Mouse (Mus musculus) 416B (cell line): ENCODE measurements around the gene Ftl1-ps1.

Experiments
- DNase-seq: peaks from one replicate; pipeline ENCODE4 v3.0.0; 2011; ENCODE audit warnings: low read depth

Ftl1-ps1 gene

DNA sequence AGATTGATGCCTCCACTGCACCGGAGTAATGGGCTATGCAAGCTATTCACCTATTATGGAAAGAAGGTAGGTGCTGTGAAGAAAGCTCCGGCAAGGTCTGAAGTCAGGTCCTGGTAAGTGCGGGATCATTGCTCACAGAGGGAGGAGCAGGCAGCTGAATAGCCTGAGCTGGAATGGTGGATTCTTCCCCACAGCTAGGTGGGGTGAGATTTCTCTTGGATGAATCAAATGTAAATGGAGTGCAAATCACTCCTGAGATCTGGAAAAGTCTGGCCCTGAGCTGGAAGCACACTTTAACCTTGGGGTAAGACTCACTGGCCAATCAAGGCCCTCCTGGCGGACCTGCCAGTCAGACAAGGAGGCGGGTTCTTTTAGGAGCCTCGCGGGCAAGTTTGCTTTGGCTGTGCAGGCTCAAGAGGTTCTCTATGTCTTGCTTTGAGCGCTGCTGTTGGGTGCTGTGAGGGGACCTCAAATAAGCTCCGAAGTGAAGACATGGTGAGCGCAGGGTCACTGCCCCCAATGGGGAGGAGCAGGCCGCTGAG, at the start of gene Ftl1-ps1:
TSS of gene Ftl1-ps1 (plus strand) at position 397 of the 542 bp plus-strand sequence.
- DNase-seq, result no peak

DNA sequence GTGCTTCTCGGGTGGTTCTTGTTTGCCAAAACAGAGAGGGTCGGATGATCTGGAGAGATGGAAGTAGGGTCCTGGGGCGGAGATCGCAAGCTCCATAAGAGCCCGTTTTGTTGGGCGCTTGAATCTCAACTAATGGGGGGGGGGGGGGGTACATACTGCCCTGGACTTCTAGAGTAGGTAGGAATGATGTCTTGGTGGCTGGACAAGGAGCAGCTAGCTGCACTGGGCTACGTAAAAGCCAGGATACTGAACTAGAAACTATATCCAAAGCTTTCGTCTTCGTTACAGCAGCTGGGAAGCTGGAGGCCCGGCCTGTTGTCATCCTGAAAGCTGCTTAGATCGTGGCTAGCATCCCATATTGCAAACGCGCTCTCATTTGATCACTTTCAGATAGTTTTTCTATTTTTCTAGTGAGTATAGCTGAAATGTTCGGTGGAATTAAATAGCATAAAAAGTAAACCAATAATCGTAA, 49.0 kb upstream of the Ftl1-ps1 start:
- no peak for DNase-seq

DNA sequence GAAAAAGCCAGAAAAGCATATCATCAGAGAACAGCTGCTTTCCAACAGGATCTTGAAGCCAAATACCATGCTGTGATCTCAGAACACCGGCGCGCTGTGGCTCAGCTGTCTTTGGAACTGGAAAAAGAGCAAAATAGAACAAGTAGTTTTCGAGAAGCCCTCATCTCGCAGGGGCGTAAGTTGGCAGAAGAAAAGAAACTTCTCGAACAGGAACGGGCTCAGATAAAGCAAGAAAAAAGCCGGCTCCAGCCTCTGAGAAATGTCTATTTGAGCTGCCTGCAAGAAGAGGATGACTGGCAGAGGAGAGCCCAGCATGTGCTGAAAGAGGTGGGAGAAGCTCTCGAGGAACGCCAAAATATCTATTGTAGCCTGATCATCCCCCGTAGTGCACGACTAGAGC, 43.0 kb upstream of the Ftl1-ps1 start:
- no peak for DNase-seq

DNA sequence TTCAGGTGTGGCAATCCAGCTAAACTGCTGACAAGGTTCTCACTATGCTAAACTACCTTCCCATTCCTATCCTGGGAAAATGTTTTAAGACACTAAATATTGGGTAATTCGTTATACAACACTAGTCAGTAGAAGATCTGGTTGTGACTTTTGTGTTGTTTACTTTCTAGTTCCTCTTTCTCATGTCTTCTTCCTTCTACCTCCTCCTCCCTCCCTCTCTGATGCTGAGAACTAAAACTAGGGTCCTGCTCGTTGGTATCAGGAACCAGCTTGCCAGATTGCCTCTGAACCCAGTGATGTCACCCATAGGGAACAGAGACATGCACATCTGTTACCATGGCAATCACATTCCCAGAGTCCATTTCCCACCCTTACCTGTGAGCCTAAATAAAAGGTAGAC, 37.3 kb upstream of the Ftl1-ps1 start:
- no peak for DNase-seq

DNA sequence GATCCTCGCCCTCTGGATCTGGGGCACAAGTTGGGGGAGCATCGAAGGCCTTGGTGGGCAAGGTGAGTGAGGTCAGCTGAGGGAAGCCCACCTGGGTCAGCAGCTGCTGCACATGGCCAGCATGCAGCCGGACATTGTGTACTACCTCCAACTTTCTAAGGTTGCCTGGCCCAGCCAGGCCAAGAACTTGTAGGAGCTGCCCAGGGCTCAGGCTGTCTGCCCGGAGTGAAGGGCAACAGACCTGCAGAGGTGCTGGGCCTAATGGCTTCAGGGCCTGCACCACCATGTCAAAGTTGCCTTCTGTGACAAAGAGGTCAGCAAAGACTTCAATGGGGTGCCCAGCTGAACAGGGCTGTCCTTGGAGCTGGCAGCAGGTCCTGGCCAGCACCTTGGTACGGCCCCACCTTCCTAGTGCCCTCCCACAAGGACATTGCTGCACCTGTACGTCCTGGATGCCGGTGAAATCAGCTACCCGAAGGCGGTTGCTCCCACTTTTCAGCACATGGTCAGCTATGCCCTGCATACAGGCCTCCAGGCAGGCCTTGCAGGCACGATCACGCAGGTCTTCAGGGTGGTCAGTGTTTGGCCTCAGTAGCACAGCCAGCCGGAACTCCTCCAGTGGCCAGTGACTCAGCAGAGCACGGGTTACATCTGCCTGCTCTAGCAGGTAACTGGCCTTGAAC, 36.2 kb upstream of the Ftl1-ps1 start:
- DNase-seq, result peak; percentile 78

DNA sequence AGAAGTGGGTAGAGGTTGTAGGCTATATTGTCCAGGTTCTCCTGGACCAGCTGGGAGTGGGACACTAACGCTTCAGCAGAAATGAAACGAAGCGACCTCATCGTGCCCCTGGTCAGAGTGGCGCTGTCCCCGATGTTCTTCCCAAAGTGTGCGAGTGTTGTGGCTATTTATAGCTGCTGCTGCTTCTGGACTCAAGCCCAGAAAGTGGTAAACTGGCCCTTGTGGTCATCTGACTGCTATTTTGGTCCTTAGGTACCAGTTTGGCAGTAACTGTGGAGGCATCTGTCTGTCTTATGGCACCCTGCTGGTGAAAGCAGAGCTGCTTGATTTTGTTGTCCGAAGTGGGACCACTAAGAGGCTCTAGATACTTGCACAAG, 35.6 kb upstream of the Ftl1-ps1 start, which contains the start of gene Lrrc14b:
TSS of gene Lrrc14b (minus strand) at position 147 of the 377 bp plus-strand sequence.
- peak; percentile 85 for DNase-seq

DNA sequence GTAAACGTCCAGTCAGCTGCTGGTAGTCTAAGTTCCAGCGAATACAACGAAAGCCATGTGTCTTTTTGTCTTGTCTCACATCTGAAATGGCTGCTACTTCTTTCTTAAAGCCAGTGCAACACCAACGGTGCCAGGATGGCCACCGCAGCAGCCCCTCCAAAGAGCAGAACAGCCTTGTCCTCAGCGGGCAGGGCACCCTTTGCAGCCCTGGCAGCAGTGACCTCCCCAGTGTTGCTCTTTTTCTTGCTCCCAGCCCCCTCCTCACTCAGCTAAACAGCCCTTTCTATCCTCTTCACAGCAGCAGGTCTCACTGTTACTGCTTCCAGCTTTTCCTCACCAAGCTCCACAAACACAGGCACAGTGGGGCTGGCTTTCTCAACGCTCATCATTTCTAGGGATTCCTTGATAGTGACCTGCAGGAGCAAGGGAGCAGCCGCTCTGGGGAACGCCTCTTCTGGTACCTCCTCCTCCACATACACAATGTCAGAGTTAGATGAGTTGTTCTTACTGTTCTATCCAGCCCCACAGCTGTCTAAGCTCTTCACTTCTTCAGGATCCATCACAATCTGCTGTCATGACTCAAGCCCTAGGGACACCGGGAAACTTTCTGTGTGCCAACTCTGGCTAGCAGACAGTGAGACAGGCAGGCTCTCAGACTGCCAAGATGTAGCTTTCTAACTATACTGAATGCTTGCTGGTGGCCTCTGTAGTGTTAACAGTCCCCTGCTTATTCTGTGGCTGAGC, 17.8 kb upstream of the Ftl1-ps1 start:
- DNase-seq, result no peak

DNA sequence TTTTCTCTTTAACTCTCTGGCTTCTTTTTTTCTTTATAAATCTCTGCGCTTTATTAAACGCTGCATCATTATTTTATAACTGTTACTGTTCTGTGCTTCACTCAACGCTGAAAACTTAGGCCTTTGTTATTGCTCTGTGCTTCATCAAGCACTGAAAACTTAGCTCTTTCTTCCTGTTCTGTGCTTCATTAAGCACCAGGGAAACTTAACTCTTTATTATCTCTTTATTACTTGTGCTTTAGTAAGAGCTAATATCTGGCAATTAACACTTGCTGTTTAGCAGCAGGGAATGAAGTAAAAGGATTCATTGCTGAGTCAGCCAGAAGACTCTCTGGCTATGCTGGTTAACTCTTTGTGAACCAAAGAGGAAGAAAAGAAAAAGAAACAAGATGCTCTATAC, 17.2 kb upstream of the Ftl1-ps1 start:
- DNase-seq, result no peak

DNA sequence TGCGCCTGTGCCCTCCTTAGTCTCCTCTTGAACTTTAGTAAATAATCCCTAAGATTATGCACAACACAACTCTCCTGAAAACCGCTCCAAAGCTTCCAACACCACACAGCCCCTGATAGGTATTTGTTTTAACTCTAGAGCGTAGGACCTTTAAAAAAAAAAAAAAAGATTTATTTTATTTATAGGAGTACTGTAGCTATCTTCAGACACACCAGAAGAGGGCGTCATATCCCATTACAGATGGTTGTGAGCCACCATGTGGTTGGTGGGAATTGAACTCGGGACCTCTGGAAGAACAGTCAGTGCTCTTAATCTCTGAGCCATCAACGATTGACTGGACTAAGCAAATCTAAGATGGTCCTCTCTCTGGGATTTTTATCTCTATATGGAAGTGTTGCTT, 9.8 kb upstream of the Ftl1-ps1 start:
- DNase-seq, result no peak

DNA sequence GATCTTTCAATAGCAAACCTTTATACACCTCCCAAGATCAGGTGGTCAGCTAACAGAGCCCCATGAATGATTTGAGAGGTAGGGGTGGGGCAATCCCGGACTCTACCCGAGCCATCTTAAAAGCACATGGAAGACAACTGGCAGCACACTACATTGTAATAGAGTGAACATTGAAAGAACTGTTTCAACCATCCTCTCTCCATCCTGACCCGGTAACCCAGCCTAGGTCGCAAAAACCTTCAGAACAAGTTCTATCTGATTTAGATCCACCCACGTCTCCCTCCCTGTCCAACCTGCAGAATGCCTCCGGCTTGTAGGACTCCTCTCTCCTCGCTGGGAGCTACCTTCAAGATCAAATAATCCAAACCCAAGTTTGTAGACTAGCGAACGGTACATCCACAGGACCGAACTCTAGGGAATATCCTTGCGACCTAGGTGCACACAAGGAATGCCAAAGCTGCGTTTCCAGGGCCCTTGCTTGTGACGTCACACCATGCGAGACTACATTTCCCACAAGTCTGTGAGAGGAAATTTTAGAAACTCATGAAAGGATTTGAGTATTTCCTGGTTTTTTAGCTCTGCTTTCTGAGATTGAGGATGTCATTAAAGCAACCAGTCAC, 9.0 kb upstream of the Ftl1-ps1 start, which contains the start of gene Zfp72:
TSS of gene Zfp72 (minus strand) at position 466 of the 620 bp plus-strand sequence.
- DNase-seq, result peak; percentile 85

DNA sequence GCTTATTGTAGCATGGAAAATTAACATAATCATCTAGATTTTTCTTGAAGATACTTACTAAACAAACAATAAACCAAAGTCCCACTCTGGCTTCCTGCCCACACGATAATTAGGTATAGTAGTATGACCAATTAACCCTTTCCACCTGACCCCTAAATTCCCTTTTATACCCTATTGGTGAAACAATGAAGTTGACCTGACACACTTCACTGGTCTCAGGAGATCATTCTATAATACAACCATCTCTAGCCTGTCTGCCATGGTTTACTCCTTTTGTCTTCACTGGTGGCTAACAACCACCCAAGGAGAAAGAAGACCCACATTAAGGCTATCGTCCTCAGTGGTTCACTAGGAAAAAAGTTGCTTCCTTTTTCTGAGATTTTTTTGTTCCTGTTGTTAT, 8.3 kb upstream of the Ftl1-ps1 start:
- DNase-seq, result no peak

DNA sequence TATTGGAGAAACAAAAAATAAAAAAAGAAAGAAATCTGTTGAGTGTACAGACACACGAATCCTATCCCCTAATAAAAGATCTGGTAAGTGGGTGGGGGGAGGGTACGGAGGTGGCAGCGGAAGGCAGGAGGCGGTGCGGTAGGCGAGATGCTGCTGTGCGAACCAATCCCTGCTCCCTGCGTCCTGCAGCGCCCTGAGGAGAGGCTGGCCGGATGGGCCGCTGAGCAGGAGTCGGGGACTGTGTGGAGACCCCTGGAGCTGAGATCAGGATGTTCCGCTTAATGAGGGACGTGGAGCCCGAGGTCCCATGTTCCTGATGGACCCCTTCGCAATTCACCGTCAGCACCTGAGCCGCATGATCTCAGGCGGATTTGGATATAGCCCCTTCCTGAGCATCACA, 40.4 kb downstream of the Ftl1-ps1 start:
- no peak for DNase-seq
